Mouse (Mus musculus) embryonic fibroblast, embryonic 13.5 days (primary cell): ENCODE data around the gene Hist1h2ba.

Experiments used
- CTCF ChIP-seq: IDR thresholded peaks from 2 replicates; pipeline ENCODE4 v1.5.1; 2011; ENCODE audit warnings: mild to moderate bottlenecking, control low read depth, low read length, moderate library complexity, borderline replicate concordance; ENCODE audit not compliant: insufficient read depth
- POLR2A ChIP-seq: IDR thresholded peaks from 2 replicates; pipeline ENCODE4 v1.6.1; 2011; ENCODE audit warnings: low read depth, mild to moderate bottlenecking, control low read depth, low read length, moderate library complexity

- TF ChIP-seq CTCF (no peak), POLR2A (no peak)
Measured at GRCm38 (mm10) chr13:23925792-23926191, 8.2 kb downstream of the Hist1h2ba start.
